ENCODE assay signal across 19 mouse cellular contexts in the genomic region with DNA sequence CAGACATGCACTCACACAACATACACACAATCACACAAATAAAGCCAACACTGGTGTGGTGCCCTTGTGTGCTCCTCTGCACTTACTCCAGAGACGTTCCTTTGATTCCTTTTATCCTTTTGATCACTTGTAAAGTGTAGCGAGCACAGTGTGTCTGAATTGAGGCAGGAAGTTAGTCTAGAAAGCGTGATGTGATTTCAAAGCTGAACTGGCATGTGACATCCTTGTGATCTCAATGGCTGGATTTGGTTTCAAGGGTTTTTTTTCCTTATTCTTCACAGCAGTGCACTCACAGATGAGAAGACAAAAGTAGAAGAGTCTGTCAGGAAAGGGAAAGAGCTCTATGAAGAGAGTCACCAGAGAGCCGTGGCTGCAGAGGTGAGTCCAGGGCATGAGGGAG.
DNase-seq lines count a peak whose midpoint lies in the region; TF ChIP-seq lines count a peak whose summit lies in the region.
"Had no signal": no experiment of that assay in that cellular context is flagged by ENCODE, and none has a peak within 500 bp of the region (broad histone marks: within the 10 kb centered on the region; RNA-seq: fewer than 3 reads in every experiment).

No protein-coding gene starts in this region.

- H3K4me3 ChIP-seq in layer of hippocampus, adult 2 months = no peak overlapping the region
- H3K4me3 ChIP-seq: embryonic facial prominence, embryonic 15.5 days; erythroblast, embryonic 14.5 days; forebrain, embryonic 10.5 days; gastrocnemius, adult 2 months; heart, embryonic 12.5 days; hindbrain, embryonic 10.5 days had no signal

- peak overlapping the region; percentile 24; the same call in 1 of the 2 replicates for H3K27ac ChIP-seq in layer of hippocampus, adult 2 months
- H3K27ac ChIP-seq: embryonic facial prominence, embryonic 15.5 days; forebrain, embryonic 10.5 days; gastrocnemius, adult 2 months; hindbrain, embryonic 10.5 days; hindbrain, embryonic 14.5 days had no signal

- no peak for TF ChIP-seq CTCF in layer of hippocampus, adult 2 months (conservative IDR thresholded peaks at IDR 0.05)

- DNase-seq in layer of hippocampus, adult 2 months (ENCODE audit: low spot score in 2 of 2) = no peak
- DNase-seq in layer of hippocampus, adult 8-10 months (ENCODE audit: low spot score in 2 of 2) = no peak
- peak; percentile 43 for DNase-seq in thymus, postnatal 0 days (ENCODE audit: low spot score)
- no peak for DNase-seq in thymus, postnatal 36 days
- peak; percentile 13 for DNase-seq in induced T-regulatory cell, adult 2 months (ENCODE audit: low read depth)
- no peak for DNase-seq in urinary bladder, postnatal 4 days (ENCODE audit: low spot score in 2 of 2)
- no peak for DNase-seq in right cerebral cortex, postnatal 4 days
- DNase-seq: adrenal gland, postnatal 10 days; cerebellum, adult 2 months; cerebellum, postnatal 10 days; embryo, embryonic 11 days; gastrocnemius, adult 2 months; gastrocnemius, postnatal 25 days had no signal

Comparison
In these comparisons a context has a peak if more than half of its experiments do, and no peak if none do; other contexts are left out.
1. DNase-seq: peak in thymus, postnatal 0 days (single experiment) and induced T-regulatory cell, adult 2 months (single experiment); none in layer of hippocampus, adult 2 months (0 of 2), layer of hippocampus, adult 8-10 months (0 of 2), thymus, postnatal 36 days (0 of 2), urinary bladder, postnatal 4 days (0 of 2) and right cerebral cortex, postnatal 4 days (single experiment).